Mouse (Mus musculus) forelimb bud, embryonic 11.5 days (tissue): ENCODE measurements around the gene Gab2.
A peak's percentile ranks its signal among the peaks of the same experiment; 100 is the strongest.

Experiments
- DNase-seq: peaks from one replicate; pipeline ENCODE4 v3.0.0-alpha.2; 2012; ENCODE audit warnings: low read depth, low spot score

Gab2 gene

DNA sequence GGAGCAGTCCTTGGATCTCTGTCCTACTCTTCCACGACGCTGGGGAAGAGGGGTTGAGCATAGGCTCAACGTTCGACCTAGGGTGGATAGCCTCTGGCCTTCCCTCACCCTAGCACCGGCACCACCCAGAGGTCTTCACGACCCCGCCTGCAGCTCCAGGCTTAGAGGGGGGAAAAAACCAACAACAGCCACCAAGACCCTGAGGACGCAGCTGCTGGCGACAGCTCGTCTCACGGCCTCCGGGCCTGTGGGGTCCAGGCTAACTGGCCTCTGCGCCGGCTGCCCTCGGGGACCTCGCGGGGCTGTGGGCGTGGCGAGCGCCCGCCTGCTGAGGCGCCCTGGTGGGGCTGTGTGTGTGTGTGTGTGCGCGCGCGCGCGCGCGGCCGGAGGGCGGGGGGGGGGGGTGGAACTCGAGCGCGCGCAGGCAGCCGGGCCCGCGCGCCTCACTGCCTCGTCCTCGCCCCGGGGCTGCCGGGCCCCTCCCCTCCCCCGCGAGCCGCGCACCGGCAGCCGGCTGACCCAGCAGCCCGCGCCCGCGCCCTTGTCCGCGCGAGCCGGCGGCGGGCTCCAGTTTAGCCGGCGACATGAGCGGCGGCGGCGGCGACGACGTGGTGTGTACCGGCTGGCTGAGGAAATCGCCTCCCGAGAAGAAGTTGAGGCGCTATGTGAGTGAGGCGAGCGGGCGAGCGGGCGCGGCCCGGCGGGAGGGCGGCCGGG is at the start of gene Gab2:
Gab2 (plus strand) TSS at position 345 of the 717 bp plus-strand sequence.
- peak; percentile 59 for DNase-seq

DNA sequence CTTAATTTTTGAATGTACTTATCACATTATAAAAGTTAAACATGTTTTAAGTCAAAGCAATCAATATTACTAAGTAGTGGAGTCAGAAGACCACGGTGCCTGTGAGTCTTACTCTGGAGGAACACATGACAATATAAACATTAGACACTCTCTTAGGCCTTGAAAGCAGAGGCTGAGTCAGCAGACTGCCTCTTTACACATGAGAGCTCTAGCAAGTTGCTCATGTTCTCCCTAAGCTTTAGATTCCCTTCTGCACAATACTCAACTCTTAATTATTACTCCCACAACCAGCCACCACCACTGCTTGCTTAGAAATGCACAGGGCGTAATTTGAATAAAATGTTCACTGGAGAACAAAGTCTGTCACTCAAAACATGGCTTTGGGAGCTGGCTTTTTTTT is 49.0 kb upstream of the Gab2 start:
- DNase-seq = no peak

DNA sequence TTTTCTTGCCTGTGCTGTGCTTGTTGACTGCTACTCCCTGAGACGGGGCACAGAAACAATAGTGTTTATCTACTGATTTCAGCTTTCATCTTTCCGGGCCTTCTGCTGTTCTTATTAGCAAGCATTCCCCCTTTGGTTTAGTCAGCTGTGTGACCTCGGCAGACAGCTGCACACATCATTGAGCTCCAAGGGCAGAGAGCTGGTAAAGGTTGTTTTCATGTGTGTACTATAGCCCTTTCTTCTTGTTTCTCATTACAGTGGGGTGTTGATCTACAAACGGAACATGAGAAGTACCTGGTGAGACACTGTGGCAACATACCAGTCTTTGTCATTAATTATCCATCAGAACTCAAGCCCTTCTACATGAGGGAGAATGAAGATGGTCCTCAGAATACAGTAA is 41.7 kb upstream of the Gab2 start:
- no peak for DNase-seq

DNA sequence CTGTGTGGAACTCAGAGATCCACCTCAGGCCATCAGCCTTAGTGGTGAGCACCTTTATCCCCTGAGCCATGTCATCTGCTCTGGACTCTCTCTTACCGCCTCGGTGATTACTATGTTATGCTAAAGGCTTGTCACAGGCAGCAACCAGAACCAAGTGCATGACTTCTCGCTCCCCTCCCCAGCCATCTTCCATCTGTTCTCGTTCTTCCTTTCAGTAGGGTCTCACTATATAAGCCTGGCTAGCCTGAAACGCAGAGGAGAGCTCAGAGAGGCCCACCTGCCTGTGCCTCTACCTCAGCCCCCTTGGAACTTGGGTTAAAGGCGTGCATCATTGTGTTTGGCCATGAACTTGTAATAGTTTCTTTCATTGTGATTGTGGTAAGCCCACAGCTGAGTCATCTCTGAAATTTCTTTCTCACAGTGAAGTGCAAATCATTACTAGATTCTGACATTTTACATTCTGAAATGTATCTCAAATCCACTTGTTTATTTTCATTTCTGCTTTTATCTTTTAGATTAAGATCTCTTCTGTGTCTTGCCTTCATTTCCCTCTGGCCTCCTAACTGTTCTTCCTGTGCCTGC is 39.4 kb upstream of the Gab2 start:
- no peak for DNase-seq

DNA sequence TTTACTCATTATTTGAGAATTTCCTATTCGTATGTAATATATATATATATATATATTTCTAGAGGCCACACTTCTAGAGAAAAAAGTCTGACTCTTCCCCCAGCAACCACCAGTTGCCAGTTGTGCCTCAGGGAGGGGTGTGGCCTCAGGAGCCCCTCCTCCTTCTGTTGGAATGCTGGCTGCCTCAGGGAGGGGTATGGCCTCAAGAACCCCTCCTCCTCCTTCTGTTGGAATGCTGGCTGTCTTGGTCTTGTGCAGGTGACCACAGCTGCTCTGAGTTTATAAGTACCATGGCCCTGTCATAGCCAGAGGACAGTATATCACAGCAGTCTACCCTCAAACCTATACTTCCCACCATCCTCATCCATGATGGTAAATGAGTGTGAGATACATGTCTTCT is 38.4 kb upstream of the Gab2 start:
- DNase-seq = no peak

DNA sequence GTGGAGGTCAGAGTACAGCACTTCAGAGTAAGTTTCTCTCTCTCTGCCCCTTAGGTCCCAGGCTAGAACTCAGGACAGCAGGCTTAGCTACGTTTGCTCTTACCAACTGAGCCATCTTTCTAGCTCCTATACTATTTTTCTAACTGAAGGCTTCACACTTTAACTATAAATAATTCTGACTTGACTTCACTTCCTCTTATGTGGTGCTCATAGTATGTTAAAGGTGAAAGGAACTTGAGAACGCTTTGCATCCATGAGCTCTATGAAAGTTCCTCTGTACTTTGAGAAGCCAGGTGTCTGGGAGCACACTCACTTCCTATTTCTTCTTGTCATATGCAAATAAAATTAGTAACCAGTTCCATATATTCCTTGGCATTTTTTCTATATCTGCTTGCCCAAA is 20.4 kb upstream of the Gab2 start:
- DNase-seq = no peak

DNA sequence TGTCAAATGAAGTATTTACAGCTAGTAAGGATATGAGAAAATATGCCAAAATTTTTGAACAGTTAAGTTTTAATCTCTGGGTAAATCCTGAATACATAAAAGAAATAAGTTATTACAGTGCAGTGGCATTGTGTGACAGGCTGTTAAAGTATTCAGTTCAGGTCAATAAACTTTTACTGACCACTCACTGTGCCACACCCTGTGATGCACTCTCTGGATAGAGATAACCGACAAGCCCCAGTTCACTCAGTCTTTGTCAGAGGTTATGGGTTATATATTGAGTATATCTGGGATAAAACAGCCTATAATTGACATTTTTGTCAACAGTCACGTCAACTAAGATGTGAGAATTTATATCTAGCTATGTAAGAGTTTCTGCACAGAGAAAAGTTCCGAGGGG is 9.9 kb upstream of the Gab2 start:
- no peak for DNase-seq

DNA sequence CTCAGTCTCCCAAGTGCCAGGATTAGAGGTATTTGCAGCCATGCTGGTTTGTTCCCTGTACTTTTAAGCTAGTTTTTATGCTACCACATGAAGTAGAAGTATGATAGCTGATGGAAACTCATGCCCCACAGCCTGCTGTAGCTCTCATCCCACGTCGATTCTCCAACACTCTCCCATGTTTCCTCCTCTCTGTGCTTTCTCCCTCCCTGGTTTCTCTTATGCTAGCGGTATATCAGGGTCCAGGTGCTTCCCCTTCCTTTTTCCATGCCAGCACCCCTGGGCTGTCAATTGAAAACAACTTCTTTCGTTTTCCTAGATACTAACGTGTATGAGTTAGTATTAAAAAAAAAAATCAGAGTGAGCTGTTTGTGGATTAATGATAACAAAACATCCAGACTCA is 9.3 kb upstream of the Gab2 start:
- DNase-seq = no peak

DNA sequence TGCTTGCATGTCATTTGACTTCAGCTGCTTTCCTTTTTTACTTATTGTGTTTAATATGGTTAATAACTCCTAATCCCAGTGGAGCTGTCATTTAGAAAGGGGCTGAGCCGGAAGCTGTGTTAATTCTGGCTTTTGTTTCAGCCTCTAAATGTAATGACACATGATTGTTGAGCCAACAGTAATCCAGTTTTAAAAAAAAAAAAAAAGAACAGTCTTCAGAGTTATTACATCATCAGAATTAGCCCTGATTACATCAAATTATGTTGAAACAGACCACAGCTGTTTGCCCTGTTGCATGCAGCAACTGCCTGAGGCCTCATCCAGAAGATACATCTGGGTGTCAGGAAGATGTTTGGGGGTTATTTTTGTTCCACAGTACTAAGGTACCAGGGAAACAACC is 6.4 kb upstream of the Gab2 start:
- DNase-seq = no peak

DNA sequence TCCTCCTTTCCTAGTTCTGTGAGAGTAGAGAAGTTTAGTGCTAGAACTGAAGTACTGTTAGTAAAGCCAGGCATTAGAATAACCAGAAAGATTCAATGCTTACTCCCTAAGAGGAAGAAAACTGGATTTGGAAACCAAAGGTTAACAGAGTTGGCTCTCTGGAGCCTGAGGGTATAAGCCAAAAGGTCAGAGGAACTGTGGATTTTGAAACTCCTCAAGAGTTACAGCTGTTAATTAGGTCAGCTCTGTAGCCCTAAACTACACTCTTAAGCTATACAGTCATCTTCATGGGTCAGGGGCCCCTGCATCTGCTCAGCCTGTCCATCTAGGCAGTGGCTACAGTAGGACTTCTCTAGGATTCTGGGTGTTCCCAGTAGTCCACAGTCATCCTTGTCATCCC is 4.4 kb upstream of the Gab2 start:
- no peak for DNase-seq

DNA sequence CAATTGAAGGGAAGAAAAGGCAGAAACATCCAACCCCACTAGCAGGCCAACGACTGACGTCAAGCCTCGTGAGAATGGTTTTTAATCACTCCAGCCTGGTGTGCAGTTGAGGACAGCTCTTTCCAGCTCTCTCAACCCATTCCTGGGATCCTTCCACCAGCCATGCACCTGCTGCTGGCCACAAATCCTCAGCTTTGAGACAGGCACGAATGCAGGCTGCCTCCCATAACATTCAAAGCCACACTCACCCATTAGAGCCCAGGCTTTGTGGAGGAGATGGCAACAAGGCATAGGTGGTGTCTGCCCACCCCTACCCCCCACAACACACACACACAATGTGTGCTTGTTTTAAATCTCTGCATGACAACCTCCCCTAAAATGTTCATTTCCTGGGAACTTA is 2.7 kb upstream of the Gab2 start:
- DNase-seq = no peak

DNA sequence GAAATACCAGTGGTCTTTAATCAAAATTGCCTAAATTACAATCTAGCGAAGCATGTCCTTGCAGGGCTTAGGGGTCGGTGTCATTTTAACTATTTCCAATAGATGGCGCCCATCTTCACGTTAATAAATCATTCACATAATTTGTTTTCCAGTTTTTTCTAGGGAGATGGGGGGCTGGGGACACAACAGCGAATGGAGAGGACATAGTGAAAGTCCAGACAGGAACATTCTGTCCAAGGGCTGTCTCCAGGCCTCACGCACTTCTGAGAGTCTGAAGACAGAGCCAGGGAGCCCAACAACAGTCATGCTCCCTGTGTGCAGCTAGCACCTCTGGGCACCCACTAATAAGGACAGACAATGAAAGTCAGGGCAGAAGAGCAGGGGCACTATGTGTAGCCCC is 2.2 kb upstream of the Gab2 start:
- DNase-seq = peak; percentile 27

DNA sequence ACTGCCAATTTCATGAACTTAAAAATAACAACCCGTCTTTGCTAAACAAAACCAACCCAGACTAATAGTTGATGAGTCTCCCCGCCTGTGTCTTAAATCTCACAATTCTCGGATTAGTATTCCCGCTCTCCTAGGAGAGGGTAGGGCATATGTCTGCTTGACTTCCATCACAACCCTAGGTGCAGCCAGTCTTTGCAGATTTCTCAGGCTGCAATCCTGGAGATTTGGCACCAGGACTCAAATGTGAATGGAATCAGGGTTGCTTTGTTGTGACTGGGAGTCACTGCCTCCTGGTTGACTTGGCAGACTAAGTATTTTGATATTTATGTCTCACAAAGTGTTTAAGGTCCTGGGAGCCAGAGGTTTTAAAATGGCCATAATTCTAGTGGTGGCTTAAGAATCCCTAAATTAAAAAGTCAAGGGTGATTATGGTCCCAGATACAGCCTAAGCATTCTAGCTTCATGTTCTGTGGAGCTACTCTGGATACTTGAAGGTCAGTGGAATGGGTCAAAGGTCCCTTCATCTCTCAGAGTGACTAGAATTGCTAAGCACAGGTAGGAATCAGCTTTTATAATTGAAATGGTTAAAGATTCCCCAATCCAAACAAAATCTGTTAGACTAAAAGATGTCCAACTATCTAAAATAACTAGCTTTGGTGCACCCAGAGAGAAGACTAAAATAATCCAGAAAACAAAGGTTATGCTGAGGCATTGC is 1.6 kb upstream of the Gab2 start:
- DNase-seq = no peak

DNA sequence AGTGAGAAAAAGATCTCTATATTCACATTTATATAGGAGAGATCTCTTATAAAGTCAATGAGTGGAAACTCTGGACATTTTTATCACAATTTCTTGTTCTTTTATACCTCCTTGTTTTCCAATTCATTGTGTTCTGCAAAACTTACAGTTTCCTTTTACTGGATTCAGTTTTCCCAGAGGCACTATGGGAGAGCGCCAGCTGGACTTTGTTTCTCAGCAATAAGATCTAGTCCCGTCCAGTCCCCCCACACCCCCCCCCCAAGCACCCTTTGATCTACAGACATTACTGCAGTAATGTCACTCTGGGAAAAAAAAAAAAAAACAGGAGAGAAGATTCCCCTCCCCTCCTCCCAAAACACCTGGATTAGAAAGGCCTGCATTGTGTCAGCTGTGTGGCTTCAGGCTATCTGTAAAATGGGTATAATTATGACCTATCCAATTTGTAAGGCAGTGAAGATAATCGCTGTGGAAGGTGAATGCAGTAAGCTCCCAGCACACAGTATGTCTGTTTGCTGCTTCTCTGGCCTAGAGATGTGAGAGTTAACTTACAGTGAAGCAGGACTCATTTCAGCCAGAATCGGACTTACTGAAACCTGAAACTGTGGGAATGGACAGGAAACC is 655 bp upstream of the Gab2 start:
- no peak for DNase-seq

DNA sequence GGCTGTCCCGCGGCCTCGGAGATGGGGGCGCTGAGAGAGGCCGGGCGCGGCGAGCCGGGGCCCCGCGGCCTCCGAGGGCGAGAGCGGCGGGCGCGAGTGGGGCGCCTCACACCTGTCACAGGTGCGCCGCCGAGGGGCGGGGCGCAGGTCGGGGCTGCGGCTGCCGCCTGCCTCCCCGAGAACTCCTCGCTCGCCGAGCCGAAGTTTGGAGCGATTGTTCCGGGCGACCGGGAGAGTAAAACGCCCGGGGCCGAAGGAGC is 503 bp downstream of the Gab2 start:
- no peak for DNase-seq

DNA sequence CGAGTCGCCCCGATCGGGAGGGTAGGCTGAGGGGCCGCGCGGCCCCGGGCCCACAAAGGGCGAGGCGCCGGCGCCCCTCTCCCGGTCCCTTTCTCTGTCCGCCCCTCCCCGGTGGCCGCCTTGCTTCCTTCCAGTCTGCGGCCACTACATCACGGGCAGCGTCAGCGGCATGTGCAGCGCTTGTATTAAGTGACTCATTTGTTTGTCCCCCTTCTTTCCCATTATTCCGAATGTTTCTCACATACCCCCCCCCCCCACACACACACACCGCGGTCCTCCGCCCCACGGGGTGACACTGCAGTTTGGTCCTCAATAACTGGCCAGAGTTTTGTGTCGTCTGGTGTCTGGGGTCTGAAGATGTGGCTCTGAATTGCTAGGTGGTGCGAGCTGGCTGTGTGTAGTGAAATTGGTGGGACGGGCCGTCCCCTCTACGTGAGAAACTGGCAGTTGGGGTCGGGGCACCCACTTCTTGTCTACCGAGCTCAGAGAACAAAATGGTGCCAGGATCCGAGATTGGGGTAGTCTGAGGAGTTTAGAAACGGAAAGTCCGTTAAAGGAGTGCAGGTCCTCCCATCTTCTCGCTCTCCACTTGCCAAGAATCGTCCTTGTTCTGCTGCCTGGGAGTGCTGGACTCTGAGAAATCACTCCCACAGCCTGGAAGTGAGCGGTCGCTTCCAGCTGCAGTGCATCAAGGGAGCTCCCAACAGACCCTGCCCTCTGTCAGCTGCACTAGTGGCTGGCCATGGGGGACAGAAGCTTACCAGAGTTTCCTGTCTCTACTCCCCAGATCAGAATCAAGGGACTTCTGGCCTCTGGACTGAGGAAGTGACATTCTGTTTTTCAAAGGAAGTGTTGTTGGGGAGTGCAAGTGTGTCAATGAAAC is 1.1 kb downstream of the Gab2 start:
- peak; percentile 52 for DNase-seq

DNA sequence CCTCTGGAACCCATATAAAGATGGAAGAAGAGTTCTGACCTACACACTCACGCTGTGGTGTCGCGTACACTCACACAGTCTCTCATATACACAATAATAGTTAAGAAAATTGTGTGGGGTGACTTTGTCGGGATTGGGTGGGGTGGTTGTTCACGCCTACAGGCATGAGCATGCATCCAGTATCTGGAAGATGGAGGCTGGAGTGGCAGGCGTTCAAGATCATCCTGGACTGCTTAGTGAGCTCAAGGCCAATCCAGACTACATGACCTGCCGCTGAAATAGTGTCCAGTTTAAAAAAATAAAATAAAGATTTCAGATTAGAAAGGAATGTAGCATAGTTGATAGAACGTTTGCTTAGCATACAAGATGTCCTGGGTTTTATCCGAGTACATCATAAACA is 2.2 kb downstream of the Gab2 start:
- no peak for DNase-seq

DNA sequence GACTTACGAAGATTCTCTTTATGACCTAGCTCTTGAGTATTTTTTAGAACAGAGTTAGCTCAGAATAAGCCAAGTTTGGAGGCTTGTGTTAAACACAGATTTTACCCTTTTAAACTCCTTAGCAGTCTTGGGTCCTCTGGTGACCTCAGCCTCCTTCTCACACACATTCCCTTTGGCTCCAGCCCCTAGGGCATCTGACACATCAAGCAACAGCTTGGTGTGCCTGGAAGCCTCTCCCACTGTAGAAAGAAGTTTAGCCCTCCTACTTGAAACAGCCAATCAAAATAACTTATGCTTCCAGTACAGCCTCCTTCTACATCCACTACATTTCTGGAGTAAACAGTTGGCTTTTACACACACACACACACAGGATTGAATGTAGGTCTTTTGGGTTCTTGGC is 2.8 kb downstream of the Gab2 start:
- DNase-seq = no peak

DNA sequence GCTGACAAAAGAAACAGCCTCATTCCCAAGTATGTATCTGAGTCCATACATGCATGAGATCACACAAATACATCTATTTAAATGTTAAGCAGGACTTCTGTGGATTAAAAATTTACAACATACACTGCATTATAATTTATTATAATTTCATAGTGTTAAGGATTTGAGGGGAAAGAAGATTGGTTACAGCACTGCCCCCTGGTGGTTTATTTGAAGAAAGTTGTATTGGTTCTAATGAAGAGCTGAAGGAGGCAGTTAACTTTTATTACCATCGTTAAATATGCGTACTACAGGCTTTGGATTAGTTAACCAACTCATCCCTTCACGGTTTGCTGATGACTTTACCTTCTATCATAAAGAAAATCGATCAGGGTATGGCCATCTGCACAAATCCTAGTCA is 3.9 kb downstream of the Gab2 start:
- DNase-seq = peak; percentile 57

DNA sequence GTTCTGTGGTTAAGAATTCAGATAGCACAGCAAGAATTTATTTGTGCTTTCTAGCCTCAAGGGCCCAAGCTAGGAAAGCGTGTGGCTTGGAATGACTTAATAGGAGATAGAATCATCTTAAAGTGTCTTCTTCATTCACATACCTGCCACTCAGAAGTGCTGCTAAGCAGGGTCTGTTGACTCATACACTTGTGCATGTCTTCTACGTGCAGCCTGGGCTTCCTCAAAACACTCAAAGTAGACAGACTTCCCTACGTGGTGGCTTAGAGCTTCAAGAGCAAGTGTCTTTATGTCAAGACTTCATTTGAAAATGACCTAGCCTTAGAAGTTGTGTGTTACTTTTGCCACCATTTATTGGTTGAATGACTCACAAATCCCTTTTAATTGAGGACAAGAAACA is 12.9 kb downstream of the Gab2 start:
- DNase-seq = no peak

DNA sequence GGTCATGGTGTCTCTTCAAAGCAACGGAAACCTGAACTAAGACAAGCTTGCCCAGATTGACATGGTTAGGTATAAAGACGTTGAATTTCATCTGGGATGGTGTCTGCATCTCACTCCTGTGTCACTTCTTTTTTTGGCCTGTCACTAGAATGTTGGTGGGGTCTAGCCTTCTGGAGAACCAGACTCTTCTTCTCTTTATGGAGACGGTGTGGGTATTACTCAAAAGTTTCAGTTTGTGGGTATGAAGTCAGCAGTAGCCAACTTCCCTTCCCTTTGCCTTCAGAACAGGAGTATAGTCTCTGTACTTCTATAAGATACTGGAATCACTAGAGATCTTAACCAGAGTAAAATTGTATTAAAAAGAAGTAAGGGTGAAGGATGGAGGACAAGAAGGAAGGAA is 26.7 kb downstream of the Gab2 start:
- no peak for DNase-seq

DNA sequence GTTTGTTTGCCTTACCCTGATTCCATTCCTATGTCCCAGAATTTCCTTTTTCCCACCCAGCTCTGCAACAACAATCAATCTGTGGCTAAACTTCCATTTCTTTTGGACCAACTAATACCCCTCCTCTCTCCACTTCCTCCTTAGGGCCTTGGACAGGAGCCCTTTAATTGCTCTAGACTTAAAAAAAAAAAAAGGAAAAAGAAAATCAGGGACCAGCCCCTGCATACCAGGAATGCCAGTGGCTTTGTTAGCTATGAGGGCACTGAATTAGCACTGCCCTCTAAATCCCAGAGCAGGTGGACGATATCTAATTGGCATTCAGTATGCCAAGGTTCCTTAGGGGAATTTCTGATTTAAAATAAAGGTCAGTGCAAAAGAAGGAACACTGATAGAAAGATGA is 47.6 kb downstream of the Gab2 start:
- no peak for DNase-seq
